Mouse (Mus musculus): ENCODE measurements around the gene A930018P22Rik.

The A930018P22Rik gene

GRCm38 (mm10) chr2:104163418-104163817 lies 40.8 kb downstream of the A930018P22Rik start:
- DNase-seq (ENCODE audit: low spot score): no peak

- no peak for DNase-seq (ENCODE audit: low spot score)
These were observed 41.5 kb downstream of the A930018P22Rik start for GRCm38 (mm10) chr2:104163978-104164487.

DNA sequence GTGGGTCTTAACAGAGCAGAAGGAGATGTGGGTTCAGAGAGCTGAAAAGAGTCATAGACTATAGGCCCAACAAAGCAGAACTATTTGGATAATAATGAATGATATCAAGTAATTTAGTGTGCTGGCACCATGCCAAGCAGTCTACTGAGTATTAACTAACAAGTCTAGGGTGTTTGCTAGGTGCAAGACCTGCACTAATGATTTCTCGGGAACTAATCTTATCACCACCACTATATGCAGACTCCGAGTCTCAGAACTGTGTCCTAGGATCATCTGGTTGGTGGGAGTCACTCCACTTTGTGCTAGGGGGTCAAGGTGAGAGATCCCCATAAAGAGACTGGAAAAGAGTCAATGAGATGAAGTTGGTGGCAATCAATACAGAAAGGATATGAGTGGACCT lies 43.1 kb downstream of the A930018P22Rik start:
- no peak for DNase-seq (ENCODE audit: low spot score)

DNA sequence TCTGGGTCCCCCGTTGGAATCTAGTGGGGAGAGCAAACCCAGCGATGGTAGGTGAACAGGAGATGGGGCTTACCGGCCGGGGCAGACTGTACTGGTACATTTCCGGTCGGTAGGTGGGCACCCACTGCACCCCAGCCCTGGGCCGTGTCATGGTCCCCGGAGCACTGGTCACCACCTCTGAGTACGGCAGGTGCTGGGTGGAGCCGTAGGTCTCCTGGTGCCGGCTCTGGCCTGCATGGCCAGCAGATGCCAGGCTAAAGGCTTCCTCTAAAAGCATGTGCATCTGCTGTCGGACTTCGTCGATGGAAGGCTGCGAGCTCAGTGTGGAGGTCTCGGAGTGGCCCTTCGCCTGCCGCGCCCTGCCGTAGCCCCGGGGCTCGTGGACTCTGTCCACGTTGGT lies 45.2 kb downstream of the A930018P22Rik start:
- DNase-seq (ENCODE audit: low spot score): no peak

GRCm38 (mm10) chr2:104168186-104168896 lies 45.8 kb downstream of the A930018P22Rik start:
- no peak for DNase-seq (ENCODE audit: low spot score)

DNA sequence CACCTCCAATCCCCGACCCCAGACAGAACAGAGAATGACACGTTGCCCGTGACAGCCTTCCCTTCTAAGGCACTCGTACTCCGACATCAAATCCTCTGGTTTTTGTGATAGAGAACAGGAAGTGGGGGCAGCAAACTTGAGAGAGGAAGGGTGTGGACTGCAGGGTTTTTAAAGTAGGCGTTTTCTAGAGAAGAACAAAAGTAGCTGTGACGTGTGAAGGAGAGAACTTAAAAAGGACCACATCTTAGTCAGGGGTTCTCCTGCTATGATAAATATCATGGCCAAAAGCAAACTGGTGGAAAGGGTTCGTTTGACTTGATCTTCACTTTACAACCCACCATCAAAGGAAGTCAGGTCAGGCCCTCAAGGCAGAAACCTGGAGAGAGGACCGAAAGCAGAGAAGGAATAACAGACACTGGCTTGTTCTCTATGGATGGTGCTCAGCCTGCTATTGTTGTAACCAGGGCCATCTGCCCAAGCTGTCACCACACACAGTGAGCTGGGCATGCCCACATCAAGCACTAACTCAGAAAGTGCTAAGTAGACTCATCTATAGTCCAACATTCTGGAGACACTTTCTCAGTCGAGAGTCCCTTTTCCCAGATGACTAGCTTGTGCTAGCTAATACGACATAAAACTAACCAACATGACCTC lies 50.3 kb downstream of the A930018P22Rik start:
- no peak for DNase-seq (ENCODE audit: low spot score)

- DNase-seq (ENCODE audit: low spot score): no peak
These were observed 50.9 kb downstream of the A930018P22Rik start for GRCm38 (mm10) chr2:104173431-104173830.

All from urinary bladder, postnatal 14 days (tissue).